10 mouse cellular contexts compared by ENCODE assay signal in genomic region chr2:156736846-156737245, GRCm38 (mm10). TPM values are rescaled to one million over a fixed set of nuclear protein-coding genes. Genes with fewer than 3 reads are reported as not detected.
DNase-seq lines count a peak whose midpoint lies in the region; ATAC-seq and TF ChIP-seq lines count a peak whose summit lies in the region.
"Had no signal": no experiment of that assay in that cellular context is flagged by ENCODE, and none has a peak within 500 bp of the region (broad histone marks: within the 10 kb centered on the region; RNA-seq: fewer than 3 reads in every experiment).

No protein-coding gene starts in this region.

- H3K9ac ChIP-seq in limb, embryonic 11.5 days (ENCODE audit: low read length) = no peak overlapping the region
- H3K9ac ChIP-seq in heart, postnatal 0 days (replicated peaks; ENCODE audit: low read depth, low read length) = no peak overlapping the region
- H3K9ac ChIP-seq in midbrain, embryonic 16.5 days (ENCODE audit: low read depth, low read length) = no peak overlapping the region
- H3K9ac ChIP-seq: embryonic facial prominence, embryonic 15.5 days had no signal

- H3K9me3 ChIP-seq in limb, embryonic 11.5 days (ENCODE audit: control insufficient read depth, low read length) = no peaks in the 10 kb centered on the region
- H3K9me3 ChIP-seq in limb, embryonic 10.5 days (replicated peaks) = no peaks in the 10 kb centered on the region
- no peaks in the 10 kb centered on the region for H3K9me3 ChIP-seq in heart, postnatal 0 days (replicated peaks; ENCODE audit: control insufficient read depth, low read length)
- H3K9me3 ChIP-seq in midbrain, embryonic 16.5 days (replicated peaks; ENCODE audit: control insufficient read depth, low read length, poor library complexity, severe bottlenecking) = no peaks in the 10 kb centered on the region
- H3K9me3 ChIP-seq: embryonic facial prominence, embryonic 15.5 days had no signal

- 0 out of 2 replicates have a peak, but pooled peaks cover 9% of the 10 kb centered on the region for H3K4me1 ChIP-seq in limb, embryonic 11.5 days (ENCODE audit: control insufficient read depth, insufficient read depth, low read length)
- peaks cover 42% of the 10 kb centered on the region for H3K4me1 ChIP-seq in limb, embryonic 10.5 days
- peaks cover 74% of the 10 kb centered on the region for H3K4me1 ChIP-seq in heart, postnatal 0 days (ENCODE audit: control insufficient read depth, insufficient read depth)
- H3K4me1 ChIP-seq in midbrain, embryonic 16.5 days (ENCODE audit: control insufficient read depth, insufficient read depth, low read length) = peaks cover 20% of the 10 kb centered on the region; the same call in 1 of the 2 replicates

- H3K36me3 ChIP-seq in limb, embryonic 11.5 days (ENCODE audit: control insufficient read depth, insufficient read depth, low read length) = no peaks in the 10 kb centered on the region
- H3K36me3 ChIP-seq in limb, embryonic 10.5 days = peaks cover 38% of the 10 kb centered on the region
- H3K36me3 ChIP-seq in heart, postnatal 0 days (replicated peaks; ENCODE audit: control insufficient read depth, insufficient read depth, low read length) = no peaks in the 10 kb centered on the region
- H3K36me3 ChIP-seq in midbrain, embryonic 16.5 days (ENCODE audit: control insufficient read depth, insufficient read depth, low read length) = 0 out of 2 replicates have a peak, but pooled peaks cover 3% of the 10 kb centered on the region
- H3K36me3 ChIP-seq: embryonic facial prominence, embryonic 15.5 days had no signal

- no peak overlapping the region for H3K4me3 ChIP-seq in limb, embryonic 11.5 days (ENCODE audit: low read depth, low read length)
- no peak overlapping the region for H3K4me3 ChIP-seq in limb, embryonic 10.5 days
- H3K4me3 ChIP-seq in heart, postnatal 0 days (ENCODE audit: low read depth, low read length) = no peak overlapping the region
- no peak overlapping the region for H3K4me3 ChIP-seq in midbrain, embryonic 16.5 days (ENCODE audit: low read depth, low read length)
- H3K4me3 ChIP-seq: embryonic facial prominence, embryonic 15.5 days had no signal

- no peak overlapping the region for H3K27ac ChIP-seq in limb, embryonic 11.5 days (replicated peaks; ENCODE audit: low read depth, low read length)
- no peak overlapping the region for H3K27ac ChIP-seq in limb, embryonic 10.5 days
- peak overlapping the region; percentile 51 for H3K27ac ChIP-seq in heart, postnatal 0 days (ENCODE audit: low read depth)
- no peak overlapping the region for H3K27ac ChIP-seq in midbrain, embryonic 16.5 days (ENCODE audit: low read length)
- H3K27ac ChIP-seq: embryonic facial prominence, embryonic 15.5 days had no signal

- H3K27me3 ChIP-seq in limb, embryonic 11.5 days (ENCODE audit: control insufficient read depth, insufficient read depth, low read length) = no peaks in the 10 kb centered on the region
- H3K27me3 ChIP-seq in limb, embryonic 10.5 days (ENCODE audit: low read depth, poor library complexity, severe bottlenecking) = no peaks in the 10 kb centered on the region
- no peaks in the 10 kb centered on the region for H3K27me3 ChIP-seq in heart, postnatal 0 days (ENCODE audit: control insufficient read depth, insufficient read depth, low read length)
- H3K27me3 ChIP-seq in midbrain, embryonic 16.5 days (ENCODE audit: control insufficient read depth, insufficient read depth, low read depth, low read length) = no peaks in the 10 kb centered on the region
- H3K27me3 ChIP-seq: embryonic facial prominence, embryonic 15.5 days had no signal

- no peak for TF ChIP-seq EP300 in heart, postnatal 0 days (IDR thresholded peaks at IDR 0.05; ENCODE audit: low read depth)

- WGBS in limb, embryonic 11.5 days = 63% methylated on average over 7 of the region's 7 CpGs
- WGBS in limb, embryonic 10.5 days = 64% methylated on average over 7 of the region's 7 CpGs
- 26% methylated on average over 7 of the region's 7 CpGs for WGBS in heart, postnatal 0 days
- 52% methylated on average over 7 of the region's 7 CpGs for WGBS in midbrain, embryonic 16.5 days

- DNase-seq in adrenal gland, postnatal 14 days = peak; percentile 31
- no peak for DNase-seq in adrenal gland, postnatal 10 days
- DNase-seq in limb, embryonic 11.5 days (ENCODE audit: low spot score) = no peak
- no peak for DNase-seq in limb, embryonic 10.5 days (ENCODE audit: low spot score)
- DNase-seq in heart, postnatal 0 days (ENCODE audit: low spot score) = peak; percentile 81
- DNase-seq in testis, postnatal 14 days (ENCODE audit: low spot score) = peak; percentile 67
- no peak for DNase-seq in frontal cortex, postnatal 10 days (ENCODE audit: low spot score in 2 of 2)

- H3K4me2 ChIP-seq in limb, embryonic 11.5 days (ENCODE audit: low read depth, severe bottlenecking) = no peak overlapping the region
- no peak overlapping the region for H3K4me2 ChIP-seq in heart, postnatal 0 days (ENCODE audit: low read depth, low read length)
- no peak overlapping the region for H3K4me2 ChIP-seq in midbrain, embryonic 16.5 days (ENCODE audit: low read length)
- H3K4me2 ChIP-seq: embryonic facial prominence, embryonic 15.5 days had no signal

- 0 out of 2 replicates have a peak, but pooled peaks have one; percentile 31 for ATAC-seq in limb, embryonic 11.5 days (ENCODE audit: insufficient number of reproducible peaks, low FRiP score, low TSS enrichment, low read depth)
- ATAC-seq in heart, postnatal 0 days (ENCODE audit: insufficient read depth, low read depth) = peak; percentile 68
- no peak for ATAC-seq in midbrain, embryonic 16.5 days

- TF ChIP-seq CTCF in heart, postnatal 0 days (IDR thresholded peaks at IDR 0.05; ENCODE audit: low read depth) = no peak

RNA-seq across cellular contexts. Expression of gene Myl9, which starts 38.4 kb away (rescaled TPM):
- 54.6 and 70.5 TPM in 2 replicates for total RNA-seq in adrenal gland, postnatal 14 days (2021)
- 10 to 100 TPM; 67.9 to 90.2 TPM for total RNA-seq in adrenal gland, postnatal 10 days (2021)
- 82.0 and 83.8 TPM in 2 replicates for polyA plus RNA-seq in limb, embryonic 11.5 days (2014; fragmentation: Nextera tagmentation; extraction: Ambion mirVana)
- 30.1 and 62.7 TPM in 2 replicates for polyA plus RNA-seq in limb, embryonic 10.5 days (2016; fragmentation: Nextera tagmentation; extraction: Ambion mirVana)
- 1,299 and 1,431 TPM in 2 replicates for total RNA-seq in heart, postnatal 0 days (2014; rRNA removed; ENCODE audit: low replicate concordance)
- 1,847 and 1,885 TPM in 2 replicates for polyA plus RNA-seq in heart, postnatal 0 days (2015; fragmentation: Nextera tagmentation; extraction: Ambion mirVana)
- 33.7 and 38.8 TPM in 2 replicates for polyA plus RNA-seq in midbrain, embryonic 16.5 days (2015; fragmentation: Nextera tagmentation; extraction: Ambion mirVana)
- total RNA-seq: megakaryocyte progenitor cell, adult 5-6 weeks had no signal

Comparison
In these comparisons a context has a peak if more than half of its experiments do, and no peak if none do; other contexts are left out.
1. DNase-seq: peak in adrenal gland, postnatal 14 days (single experiment), heart, postnatal 0 days (single experiment) and testis, postnatal 14 days (single experiment); none in adrenal gland, postnatal 10 days (single experiment), limb, embryonic 11.5 days (single experiment), limb, embryonic 10.5 days (single experiment) and frontal cortex, postnatal 10 days (0 of 2).
2. RNA of gene Myl9, which starts 38.4 kb away (polyA plus RNA-seq): 1,847 to 1,885 TPM in heart, postnatal 0 days; 82.0 to 83.8 TPM in limb, embryonic 11.5 days, 30.1 to 62.7 TPM in limb, embryonic 10.5 days and 33.7 to 38.8 TPM in midbrain, embryonic 16.5 days; every median in the first group is over 10 times any median in the second.